Mouse (Mus musculus): ENCODE results near the gene Tmem235. TPM values are rescaled to one million over a fixed set of nuclear protein-coding genes. Genes with fewer than 3 reads are reported as not detected.
A peak's percentile ranks its signal among the peaks of the same experiment; 100 is the strongest.

Tmem235 gene
- total and polyA plus RNA-seq, 3 experiments: not detected

DNA sequence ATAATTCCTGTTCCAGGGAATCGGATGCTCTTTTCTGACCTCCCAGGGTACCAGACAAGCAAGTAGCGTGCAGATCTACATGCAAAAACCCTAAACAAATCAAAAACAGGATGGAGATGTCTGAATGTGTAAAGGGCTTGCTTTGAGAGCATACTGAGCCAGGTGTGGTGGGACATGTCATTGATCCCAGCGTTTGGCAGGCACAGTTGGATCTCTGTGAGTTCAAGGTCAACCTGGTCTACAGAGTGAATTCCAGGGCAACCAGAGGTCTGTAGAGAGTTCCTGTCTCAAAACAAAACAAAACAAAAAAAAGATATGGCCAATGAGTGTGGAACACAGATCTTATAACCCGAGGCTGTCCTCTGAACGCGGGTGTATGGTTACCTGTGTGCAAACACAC lies 37.1 kb upstream of the Tmem235 start:
- no peaks in the 10 kb centered on the region for H3K27me3 ChIP-seq (replicated peaks)
- no peak overlapping the region for H3K4me2 ChIP-seq (ENCODE audit: insufficient read depth, low read depth, poor library complexity, severe bottlenecking)
- peak; percentile 48; the same call in 1 of the 2 replicates for TF ChIP-seq ZMIZ1 (IDR thresholded peaks at IDR 0.05; ENCODE audit: low read depth, low read length)
- TF ChIP-seq ELF1 (IDR thresholded peaks at IDR 0.05; ENCODE audit: low read depth, low read length): no peak
- H3K9me3 ChIP-seq (replicated peaks; ENCODE audit: low read length): no peaks in the 10 kb centered on the region
- no peak overlapping the region for H3K27ac ChIP-seq (ENCODE audit: insufficient read depth, low read depth)
- in situ Hi-C loops (cut with MboI; ENCODE audit: low pct_ligation_motif_present, low pct_unique_long_range_greater_than_20kb, low sequenced_read_pairs): loop anchor here (10.0 kb wide), 2 partner anchors 109 to 349 kb away; no protein-coding TSS in a partner anchor
- peaks cover 3 to 58% of the 10 kb centered on the region in 2 experiments; a peak in 2 of 4 replicates for H3K4me1 ChIP-seq (ENCODE audit: control insufficient read depth in 1 of 2, insufficient read depth in 2 of 2)
- DNase-seq (ENCODE audit: extremely low read depth): no peak
- dilution Hi-C loops (cut with MboI; ENCODE audit: extremely low pct_ligation_motif_present, extremely low pct_unique_long_range_greater_than_20kb, low sequenced_read_pairs): no loop called here
- no peak overlapping the region for H3K4me3 ChIP-seq (replicated peaks in 1 of 3; ENCODE audit: low read depth in 2 of 3, low read length in 2 of 3, poor library complexity in 1 of 3)
- H3K9ac ChIP-seq (ENCODE audit: insufficient read depth, low read depth): no peak overlapping the region; the same call in 1 of the 2 replicates
- H3K79me2 ChIP-seq (replicated peaks; ENCODE audit: control insufficient read depth, extremely low read depth, insufficient read depth, poor library complexity, severe bottlenecking): peaks cover 51% of the 10 kb centered on the region
- H3K36me3 ChIP-seq (replicated peaks in 1 of 2; ENCODE audit: control insufficient read depth in 1 of 2, insufficient read depth in 1 of 2, low read length in 1 of 2): peaks cover 50 to 63% of the 10 kb centered on the region in 2 experiments

DNA sequence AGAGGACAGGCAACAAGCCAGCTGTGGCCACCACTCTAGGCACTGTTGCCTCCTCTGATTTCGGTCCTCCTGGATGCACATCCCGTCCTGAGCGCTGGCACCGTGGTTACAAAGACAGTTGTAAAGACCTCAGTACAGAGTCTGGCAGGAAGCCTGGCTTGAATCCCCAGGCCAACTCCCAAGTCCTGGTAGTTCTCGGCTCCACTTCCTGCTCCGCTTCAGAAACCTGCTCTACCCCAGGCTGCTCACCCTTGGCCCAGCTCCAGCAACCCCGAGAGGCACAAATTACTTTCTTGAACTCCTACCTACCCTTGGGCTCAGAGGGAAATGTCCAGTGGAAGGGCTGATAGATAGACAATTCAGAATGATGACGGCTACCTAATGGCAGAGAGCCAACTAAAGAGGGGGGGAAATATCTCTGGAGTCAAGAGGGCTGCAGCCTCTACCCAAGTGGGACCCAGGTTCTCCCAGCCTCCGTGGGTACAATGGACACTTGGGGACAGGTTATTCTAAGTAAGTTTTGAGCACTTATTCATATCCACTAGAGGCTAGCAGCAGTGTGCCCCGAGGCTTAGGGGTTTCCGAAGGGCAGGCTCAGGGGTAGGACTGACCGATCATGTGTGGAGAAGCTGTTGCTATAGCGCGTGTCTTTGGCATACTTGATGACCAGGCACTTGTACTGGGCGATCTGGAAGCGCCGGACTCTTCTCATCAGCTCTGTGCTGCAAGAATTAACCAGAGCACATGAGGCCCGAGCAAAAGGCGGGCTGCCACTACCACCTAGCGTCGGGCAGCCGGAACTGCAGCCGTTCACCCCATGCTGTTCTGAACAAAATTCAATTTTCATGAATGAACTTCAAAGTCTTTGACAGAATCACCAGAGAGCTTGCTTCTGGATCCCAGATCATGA lies 36.2 kb upstream of the Tmem235 start:
- Histone ChIP-seq H3K9me3 (replicated peaks; ENCODE audit: low read length) (no peaks in the 10 kb centered on the region), H3K9ac (ENCODE audit: insufficient read depth, low read depth) (peak overlapping the region; percentile 65), H3K79me2 (replicated peaks; ENCODE audit: control insufficient read depth, extremely low read depth, insufficient read depth, poor library complexity, severe bottlenecking) (peaks cover 51% of the 10 kb centered on the region), H3K4me2 (ENCODE audit: insufficient read depth, low read depth, poor library complexity, severe bottlenecking) (peak overlapping the region; percentile 89), H3K4me3 (replicated peaks in 1 of 3; ENCODE audit: low read depth in 2 of 3, low read length in 2 of 3, poor library complexity in 1 of 3) (peak overlapping the region; percentile 64 to 77 (median 65)), H3K36me3 (replicated peaks in 1 of 2; ENCODE audit: control insufficient read depth in 1 of 2, insufficient read depth in 1 of 2, low read length in 1 of 2) (peaks cover 40 to 54% of the 10 kb centered on the region in 2 experiments), H3K27me3 (replicated peaks) (no peaks in the 10 kb centered on the region), H3K27ac (ENCODE audit: insufficient read depth, low read depth) (peak overlapping the region; percentile 23; the same call in 1 of the 2 replicates), H3K4me1 (ENCODE audit: control insufficient read depth in 1 of 2, insufficient read depth in 2 of 2) (peaks cover 10 to 57% of the 10 kb centered on the region in 2 experiments)
- peak; percentile 80 for DNase-seq (ENCODE audit: extremely low read depth)
- in situ Hi-C loops (cut with MboI; ENCODE audit: low pct_ligation_motif_present, low pct_unique_long_range_greater_than_20kb, low sequenced_read_pairs): loop anchor here (10.0 kb wide), 2 partner anchors 110 to 350 kb away; no protein-coding TSS in a partner anchor
- dilution Hi-C loops (cut with MboI; ENCODE audit: extremely low pct_ligation_motif_present, extremely low pct_unique_long_range_greater_than_20kb, low sequenced_read_pairs): no loop called here
- no peak for TF ChIP-seq USF2 (conservative IDR thresholded peaks at IDR 0.05; ENCODE audit: low read depth, low read length)
- no peak; the same call in 1 of the 2 replicates for TF ChIP-seq IRF4 (IDR thresholded peaks at IDR 0.05; ENCODE audit: low read depth, low read length)
- TF ChIP-seq BHLHE40 (IDR thresholded peaks at IDR 0.05; ENCODE audit: low read depth, low read length): peak; percentile 44; the same call in 1 of the 2 replicates
- no peak for TF ChIP-seq UBTF (IDR thresholded peaks at IDR 0.05; ENCODE audit: low read depth, low read length)
- peak; percentile 88 for TF ChIP-seq RAD21 (IDR thresholded peaks at IDR 0.05; ENCODE audit: low read depth, low read length)
- no peak for TF ChIP-seq EP300 (IDR thresholded peaks at IDR 0.05; ENCODE audit: low read length)
- TF ChIP-seq SMC3 (IDR thresholded peaks at IDR 0.05; ENCODE audit: low read depth, low read length): peak; percentile 87
- no peak for TF ChIP-seq MEF2A (IDR thresholded peaks at IDR 0.05; ENCODE audit: borderline replicate concordance, low read depth, low read length)
- no peak for TF ChIP-seq MAZ (IDR thresholded peaks at IDR 0.05; ENCODE audit: low read depth, low read length)
- peak; percentile 54; the same call in 1 of the 2 replicates for TF ChIP-seq ELF1 (IDR thresholded peaks at IDR 0.05; ENCODE audit: low read depth, low read length)
- TF ChIP-seq CHD2 (IDR thresholded peaks at IDR 0.05; ENCODE audit: low read length): no peak
- TF ChIP-seq POLR2A (IDR thresholded peaks at IDR 0.05; ENCODE audit: low read depth, low read length): peak; percentile 38; the same call in 1 of the 2 replicates
- peak; percentile 53; the same call in 1 of the 2 replicates for TF ChIP-seq TCF12 (IDR thresholded peaks at IDR 0.05; ENCODE audit: low read depth, low read length)
- TF ChIP-seq POLR2AphosphoS2 (IDR thresholded peaks at IDR 0.05; ENCODE audit: low read depth, low read length): peak; percentile 77
- TF ChIP-seq JUND (conservative IDR thresholded peaks at IDR 0.05; ENCODE audit: low read depth, low read length): no peak
- 0 out of 2 replicates have a peak, but pooled peaks have one; percentile 15 for TF ChIP-seq HCFC1 (IDR thresholded peaks at IDR 0.05; ENCODE audit: low read depth, low read length)
- no peak for TF ChIP-seq JUN (IDR thresholded peaks at IDR 0.05; ENCODE audit: insufficient read depth, low read depth, low read length)
- no peak; the same call in 1 of the 2 replicates for TF ChIP-seq CHD1 (IDR thresholded peaks at IDR 0.05; ENCODE audit: low read depth, low read length)
- peak; percentile 82 for TF ChIP-seq SIN3A (IDR thresholded peaks at IDR 0.05; ENCODE audit: low read length)
- 0 out of 2 replicates have a peak, but pooled peaks have one; percentile 45 for TF ChIP-seq NELFE (IDR thresholded peaks at IDR 0.05; ENCODE audit: low read depth, low read length)
- TF ChIP-seq RCOR1 (conservative IDR thresholded peaks at IDR 0.05; ENCODE audit: low read depth, low read length): no peak
- TF ChIP-seq MAFK (IDR thresholded peaks at IDR 0.05; ENCODE audit: insufficient replicate concordance, low read length): no peak
- TF ChIP-seq NRF1 (IDR thresholded peaks at IDR 0.05; ENCODE audit: low read depth, low read length): no peak
- peak; percentile 96 for TF ChIP-seq MYC (IDR thresholded peaks at IDR 0.05; ENCODE audit: low read depth, low read length)
- no peak for TF ChIP-seq ZNF384 (IDR thresholded peaks at IDR 0.05; ENCODE audit: low read depth, low read length)
- TF ChIP-seq ZC3H11A (IDR thresholded peaks at IDR 0.05; ENCODE audit: low read depth, low read length): peak; percentile 42
- no peak for TF ChIP-seq GABPA (IDR thresholded peaks at IDR 0.05; ENCODE audit: insufficient replicate concordance, low read depth, low read length)
- no peak for TF ChIP-seq ZKSCAN1 (IDR thresholded peaks at IDR 0.05; ENCODE audit: borderline replicate concordance, low read depth, low read length)

Data from CH12.LX (cell line).